Mouse (Mus musculus) mature B cell (primary cell): ENCODE results near the gene Fam110a.

Source experiments
- in situ Hi-C: fragments of 300-500 bp; cut with MboI; formaldehyde crosslinking; loops from 2 replicates; pipeline ENCODE4 v1.14.3; 2019

The Fam110a gene

GRCm38 (mm10) chr2:151979470-151980354 lies at the start of gene Fam110a:
Gene Fam110a, minus strand, starts transcription at chr2:151980219.
- in situ Hi-C loops, result no loop called here

GRCm38 (mm10) chr2:152029252-152030082 lies 49.4 kb upstream of the Fam110a start:
- in situ Hi-C loops, result no loop called here

DNA sequence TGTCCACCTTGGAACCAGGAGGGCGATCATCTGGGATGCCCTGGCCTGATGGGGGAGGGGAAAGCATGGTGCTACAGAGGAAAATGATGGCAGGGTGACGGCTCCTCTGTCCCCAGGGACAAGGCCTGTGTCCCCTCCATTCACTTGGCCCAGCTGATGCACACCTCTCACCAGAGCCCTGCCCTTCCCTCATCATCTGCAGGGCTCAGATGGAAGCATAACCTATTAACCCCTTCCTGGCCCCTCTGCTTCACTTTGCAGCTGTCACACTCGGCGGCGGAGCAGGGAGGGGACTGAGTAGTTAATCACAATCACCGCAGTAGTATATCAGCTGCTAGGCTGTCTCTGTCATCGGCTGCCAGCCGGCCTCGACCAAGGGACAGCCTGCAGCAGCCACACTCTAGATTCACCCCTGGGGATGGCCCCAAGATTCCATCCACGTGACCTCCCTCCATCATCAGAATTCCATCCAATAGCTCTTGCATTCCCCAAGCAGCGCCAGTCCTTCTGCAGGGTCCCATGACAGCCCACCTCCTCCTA lies 44.9 kb upstream of the Fam110a start:
- in situ Hi-C loops, result no loop called here

DNA sequence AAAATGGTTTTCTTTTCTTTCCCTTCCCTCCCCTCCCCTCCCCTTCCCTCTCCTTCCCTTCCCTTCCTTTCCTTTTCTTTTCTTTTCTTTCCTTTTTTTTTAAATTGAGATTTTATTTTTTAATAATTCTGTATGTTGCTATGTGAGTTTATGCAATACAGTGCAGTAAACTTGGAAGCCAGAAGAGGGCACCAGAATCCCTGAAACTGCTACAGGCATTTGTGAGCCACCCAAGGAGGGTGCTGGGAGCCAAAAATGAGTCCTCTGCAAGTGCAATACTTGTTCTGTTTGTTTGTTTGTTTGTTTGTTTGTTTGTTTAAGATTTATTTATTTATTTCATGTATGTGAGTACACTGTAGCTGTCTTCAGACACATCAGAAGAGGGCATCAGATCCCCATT lies 42.0 kb upstream of the Fam110a start:
- in situ Hi-C loops, result no loop called here

GRCm38 (mm10) chr2:152020255-152020654 lies 40.2 kb upstream of the Fam110a start:
- in situ Hi-C loops, result no loop called here

- in situ Hi-C loops, result no loop called here
Measured at GRCm38 (mm10) chr2:152016666-152017065, 36.6 kb upstream of the Fam110a start.

GRCm38 (mm10) chr2:152015997-152016396 lies 36.0 kb upstream of the Fam110a start:
- in situ Hi-C loops, result no loop called here

GRCm38 (mm10) chr2:152012701-152013100 lies 32.7 kb upstream of the Fam110a start:
- in situ Hi-C loops, result no loop called here

DNA sequence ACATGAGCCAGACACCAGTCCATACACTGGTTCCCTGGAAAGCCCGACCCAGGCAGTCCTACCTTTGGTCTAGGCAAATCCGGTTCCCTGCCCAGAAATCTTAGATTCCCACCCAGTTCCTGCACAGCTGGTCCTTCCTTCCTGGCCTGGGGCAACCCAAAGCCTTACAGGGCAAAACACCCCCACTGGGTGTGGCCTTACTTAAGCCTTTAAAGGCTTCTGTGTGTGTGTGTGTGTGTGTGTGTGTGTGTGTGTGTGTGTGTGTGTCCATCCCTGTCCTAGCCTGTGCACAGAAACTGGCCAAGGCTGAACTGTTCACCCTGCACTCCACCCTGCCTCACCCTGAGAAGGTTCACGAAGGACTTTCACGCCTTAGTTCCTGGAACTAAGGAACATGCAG lies 32.2 kb upstream of the Fam110a start:
- in situ Hi-C loops, result no loop called here

DNA sequence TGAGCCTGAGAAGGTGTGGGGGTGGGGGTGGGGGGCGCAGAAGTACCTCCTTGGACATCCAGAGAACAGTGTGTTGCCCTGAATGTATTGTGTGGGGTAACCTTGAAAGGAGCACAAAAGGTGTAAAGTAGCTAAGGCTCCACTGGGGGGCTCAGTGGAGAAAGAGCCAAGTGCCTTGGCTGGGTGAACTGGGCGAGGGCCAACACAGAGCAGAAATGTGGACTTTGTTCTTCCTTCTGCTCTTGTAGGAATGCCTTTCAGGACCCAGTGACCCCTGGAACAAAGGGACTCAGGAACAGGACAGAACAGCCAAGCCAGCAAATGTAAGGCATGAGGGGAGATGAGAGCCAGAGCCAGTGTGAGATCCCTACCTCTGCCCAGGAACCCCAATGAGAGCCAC lies 31.7 kb upstream of the Fam110a start:
- in situ Hi-C loops, result no loop called here

DNA sequence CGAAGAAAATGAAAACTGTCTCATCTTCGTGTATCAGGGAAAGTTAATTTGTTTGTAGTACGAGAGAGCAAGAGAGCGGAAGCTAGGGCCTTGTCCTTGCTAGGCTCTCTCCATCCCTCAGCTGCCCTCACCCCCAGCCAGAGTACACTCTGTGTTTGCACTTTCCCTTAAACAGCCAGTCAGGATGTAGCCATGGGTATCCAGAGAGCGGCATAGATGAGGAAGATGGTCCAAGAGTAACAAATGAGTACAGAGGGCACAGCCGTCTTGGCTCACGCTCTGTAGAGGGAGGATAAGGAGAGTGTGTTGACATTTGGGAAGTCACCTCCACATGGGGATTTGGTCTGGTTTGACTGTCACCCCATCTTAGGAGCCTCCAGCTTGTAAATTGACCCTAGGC lies 30.6 kb upstream of the Fam110a start:
- in situ Hi-C loops, result no loop called here

DNA sequence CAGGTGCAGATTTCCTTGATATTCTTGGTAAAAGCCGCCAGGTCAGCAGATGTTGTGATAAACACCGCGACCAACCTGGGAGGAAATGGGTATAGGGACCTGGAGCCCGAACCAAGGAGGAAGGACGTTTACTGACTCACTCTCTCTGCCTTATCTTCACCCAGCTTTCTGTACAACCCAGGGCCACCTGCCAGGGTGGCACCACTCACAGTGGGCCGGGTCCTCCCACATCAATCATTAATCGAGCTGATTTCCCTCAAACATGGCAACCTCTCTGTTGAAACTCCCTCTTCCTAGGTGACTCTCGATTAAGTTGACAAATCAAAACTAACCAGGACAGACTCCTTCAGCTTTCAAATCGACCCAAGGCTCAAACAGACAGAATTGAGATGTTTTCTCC lies 30.2 kb upstream of the Fam110a start:
- in situ Hi-C loops, result no loop called here

- in situ Hi-C loops, result no loop called here
Measured at GRCm38 (mm10) chr2:152009061-152009779, 29.2 kb upstream of the Fam110a start.

DNA sequence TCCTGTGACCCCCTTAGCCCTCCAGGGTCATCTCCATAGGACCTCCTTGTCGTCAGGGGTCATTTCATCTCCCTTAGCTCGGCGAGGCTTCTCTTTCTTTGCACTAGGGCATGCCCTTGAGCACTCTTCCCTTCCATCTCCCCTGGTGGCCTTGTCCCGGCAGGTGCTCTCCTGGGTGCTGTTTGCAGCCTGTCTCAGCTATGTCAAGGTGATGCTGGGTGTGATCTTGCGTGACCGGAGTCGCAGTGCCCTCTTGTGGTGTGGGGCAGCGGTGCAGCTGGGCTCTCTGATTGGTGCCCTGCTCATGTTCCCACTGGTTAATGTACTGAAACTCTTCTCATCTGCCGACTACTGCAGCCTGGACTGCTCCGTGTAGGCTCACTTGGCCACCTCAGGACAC lies 27.8 kb upstream of the Fam110a start:
- in situ Hi-C loops, result no loop called here

GRCm38 (mm10) chr2:152002529-152002928 lies 22.5 kb upstream of the Fam110a start:
- in situ Hi-C loops, result no loop called here

- in situ Hi-C loops, result no loop called here
Measured at GRCm38 (mm10) chr2:152000735-152001134, 20.7 kb upstream of the Fam110a start.

DNA sequence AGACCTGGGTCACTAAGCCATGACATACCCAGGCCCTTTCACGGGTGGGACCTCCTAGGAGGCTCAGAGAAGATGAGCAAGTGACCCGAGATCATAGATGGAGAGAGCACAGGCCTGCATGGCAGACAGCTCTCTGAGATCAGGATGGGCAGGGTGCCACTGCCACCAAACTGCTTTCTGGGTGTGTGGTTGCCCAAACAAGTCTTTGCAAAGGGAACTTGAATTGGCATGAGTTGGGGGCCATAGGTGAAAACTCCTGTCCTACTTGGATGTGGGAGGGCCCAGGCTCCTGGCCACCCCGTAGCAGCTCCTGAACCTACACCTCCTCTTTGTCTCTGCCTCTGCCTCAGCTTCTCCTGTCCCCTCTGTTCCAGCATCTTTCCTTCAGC lies 20.3 kb upstream of the Fam110a start:
- in situ Hi-C loops, result no loop called here

DNA sequence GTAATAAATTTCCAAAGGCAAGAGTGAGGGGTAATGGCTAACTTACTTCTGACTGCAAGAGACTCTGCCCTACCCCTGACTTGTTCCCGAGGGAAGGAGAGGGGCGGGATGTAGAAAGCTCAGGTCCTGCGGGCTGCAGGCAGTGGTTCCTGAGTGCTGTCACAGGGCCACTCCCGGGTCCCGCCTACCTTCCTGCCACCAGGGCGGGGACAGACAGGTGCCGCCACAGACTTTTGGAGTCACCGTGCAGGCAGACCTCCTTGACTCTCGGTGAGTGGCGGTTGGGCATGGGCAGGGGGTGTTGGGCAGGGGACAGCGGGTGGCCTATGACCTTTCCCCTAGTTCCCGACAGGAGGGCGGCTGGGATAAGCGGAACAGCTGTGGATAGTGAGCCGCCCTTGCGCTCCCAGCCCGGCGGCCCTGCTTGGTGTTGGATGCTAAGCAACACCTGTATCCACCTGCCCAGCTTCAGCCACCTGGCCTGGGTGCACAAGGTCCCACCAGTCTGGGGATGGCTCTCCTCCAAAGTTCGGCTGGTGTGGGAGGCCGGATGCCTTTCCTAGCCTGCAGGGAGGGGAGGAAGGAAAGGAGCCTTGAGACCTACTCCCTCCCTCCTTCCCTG lies 19.8 kb upstream of the Fam110a start:
- in situ Hi-C loops, result loop anchor here (10.0 kb wide), 1 partner anchor 65 kb away; no protein-coding TSS in a partner anchor

DNA sequence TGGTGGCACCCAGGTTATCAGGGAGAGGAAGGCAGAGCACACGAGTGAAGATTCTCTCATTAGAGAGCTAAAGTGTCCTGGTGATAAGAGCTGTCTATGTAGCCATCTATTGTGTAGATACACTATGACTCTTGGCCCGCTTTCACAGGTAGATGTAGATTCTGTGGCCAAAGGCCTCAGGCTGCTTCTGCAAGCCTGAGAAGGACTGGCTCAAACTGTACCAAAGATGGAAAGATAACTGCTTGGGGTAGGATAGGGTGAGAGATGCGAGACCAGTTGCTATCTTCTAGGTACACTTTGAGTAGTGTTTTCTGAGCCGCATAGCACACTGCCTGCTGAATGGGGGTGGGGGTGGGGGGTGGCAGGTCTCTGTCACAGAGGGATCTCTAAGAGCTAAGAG lies 18.9 kb upstream of the Fam110a start:
- in situ Hi-C loops, result loop anchor here (10.0 kb wide), 1 partner anchor 64 kb away; no protein-coding TSS in a partner anchor

DNA sequence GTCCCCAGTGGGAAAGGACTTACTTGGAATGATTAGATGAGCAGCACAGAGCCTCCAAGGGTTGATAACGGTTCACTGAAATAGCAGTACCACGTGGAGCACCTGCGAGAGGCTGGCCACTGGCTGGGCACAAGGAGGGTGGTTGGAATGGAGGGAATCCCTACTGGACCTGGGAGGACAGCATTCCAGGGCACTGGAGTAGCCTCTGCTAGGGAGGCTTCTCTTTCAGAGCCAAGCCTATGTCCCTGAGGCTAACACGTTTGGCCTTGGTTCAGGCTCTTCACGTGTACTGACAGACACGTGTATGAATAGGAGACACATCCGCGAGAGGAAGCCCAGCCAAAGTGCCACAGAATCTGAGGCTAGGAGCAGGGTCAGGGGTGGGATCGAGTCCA lies 18.5 kb upstream of the Fam110a start:
- in situ Hi-C loops, result loop anchor here (10.0 kb wide), 1 partner anchor 64 kb away; no protein-coding TSS in a partner anchor

- in situ Hi-C loops, result loop anchor here (10.0 kb wide), 1 partner anchor 63 kb away; no protein-coding TSS in a partner anchor
Measured at GRCm38 (mm10) chr2:151997776-151998504, 17.9 kb upstream of the Fam110a start.
